Mouse (Mus musculus) neural tube, embryonic 15.5 days (tissue): ENCODE results near the gene Parg. TPM values are rescaled to one million over a fixed set of nuclear protein-coding genes. Genes with fewer than 3 reads are reported as not detected.

ENCODE experiments used
- ATAC-seq: fragments of 200-750 bp; cut with Nextera tagmentation; 2 replicates; pipeline ENCODE4 v1.8.0; 2017; ENCODE audit warnings: mild to moderate bottlenecking, moderate TSS enrichment, moderate library complexity; ENCODE audit not compliant: low FRiP score
- H3K27ac ChIP-seq: fragments of 300-500 bp; sonication (generic); replicated peaks from 2 replicates; pipeline ENCODE4 v1.5.1; 2015; ENCODE audit warnings: mild to moderate bottlenecking, inconsistent platforms
- H3K27me3 ChIP-seq: fragments of 300-500 bp; sonication (generic); replicated peaks from 2 replicates; pipeline ENCODE4 v1.6.1; 2015; ENCODE audit warnings: inconsistent platforms
- H3K36me3 ChIP-seq: fragments of 300-500 bp; sonication (generic); 2 replicates; pipeline ENCODE4 v1.6.1; 2015; ENCODE audit warnings: inconsistent platforms
- H3K4me1 ChIP-seq: fragments of 300-500 bp; sonication (generic); 2 replicates; pipeline ENCODE4 v1.6.1; 2015; ENCODE audit warnings: inconsistent platforms
- H3K4me2 ChIP-seq: fragments of 300-500 bp; sonication (generic); 2 replicates; pipeline ENCODE4 v1.6.1; 2015; ENCODE audit warnings: inconsistent platforms, mild to moderate bottlenecking, moderate library complexity
- H3K4me3 ChIP-seq: fragments of 300-500 bp; sonication (generic); replicated peaks from 2 replicates; pipeline ENCODE4 v1.5.1; 2015; ENCODE audit warnings: mild to moderate bottlenecking, inconsistent platforms
- H3K9ac ChIP-seq: fragments of 300-500 bp; sonication (generic); replicated peaks from 2 replicates; pipeline ENCODE4 v1.6.1; 2015; ENCODE audit warnings: mild to moderate bottlenecking, inconsistent platforms
- H3K9me3 ChIP-seq: fragments of 300-500 bp; sonication (generic); replicated peaks from 2 replicates; pipeline ENCODE4 v1.6.1; 2016; ENCODE audit warnings: inconsistent platforms
- WGBS: fragments of 180-500 bp; shearing (Covaris S2); methylation state at CpG from one replicate; pipeline ENCODE4 v1.1.7; 2015; ENCODE audit warnings: mixed read lengths; 5-methylcytosine and 5-hydroxymethylcytosine counted together
- polyA plus RNA-seq: library from polyadenylated mRNA; unstranded; fragments of >200 nt; fragmentation: Nextera tagmentation; extraction: Ambion mirVana; gene quantifications from 2 replicates; pipeline ENCODE4 v1.2.1, GENCODE M21; 2015

Parg gene
- polyA plus RNA-seq = 28.1 and 34.8 TPM in 2 replicates

- under 1% methylated on average over 75 of the region's 77 CpGs for WGBS
Observed at GRCm38 (mm10) chr14:32201791-32202451, at the start of gene Parg, which contains the start of gene Timm23. Parg (plus strand) TSS chr14:32201949. Timm23 (minus strand) TSS chr14:32201898.

GRCm38 (mm10) chr14:32152243-32152965 lies 49.3 kb upstream of the Parg start:
- Histone ChIP-seq H3K27ac (no peak overlapping the region), H3K9ac (no peak overlapping the region), H3K4me2 (no peak overlapping the region), H3K4me3 (no peak overlapping the region), H3K27me3 (no peaks in the 10 kb centered on the region), H3K36me3 (no peaks in the 10 kb centered on the region), H3K9me3 (no peaks in the 10 kb centered on the region), H3K4me1 (no peaks in the 10 kb centered on the region)
- 90% methylated on average over 18 of the region's 18 CpGs for WGBS
- ATAC-seq = no peak

More at GRCm38 (mm10) chr14:32201791-32202451, at the start of gene Parg, which contains the start of gene Timm23:
- ATAC-seq = peak; percentile 96
- peaks cover 30% of the 10 kb centered on the region for H3K4me1 ChIP-seq
- peak within 1 kb of the TSS; percentile 69 for H3K4me3 ChIP-seq
- peak within 1 kb of the TSS; percentile 88 for H3K4me2 ChIP-seq
- peak within 1 kb of the TSS; percentile 77 for H3K9ac ChIP-seq
- peaks cover 20% of the 10 kb centered on the region for H3K36me3 ChIP-seq
- peak within 1 kb of the TSS; percentile 79 for H3K27ac ChIP-seq
- H3K9me3 ChIP-seq = no peaks in the 10 kb centered on the region
- no peaks in the 10 kb centered on the region for H3K27me3 ChIP-seq

- no peaks in the 10 kb centered on the region for H3K27me3 ChIP-seq
- 94% methylated on average over 2 of the region's 2 CpGs for WGBS
- ATAC-seq = no peak
Observed at GRCm38 (mm10) chr14:32153156-32153555, 48.6 kb upstream of the Parg start.

GRCm38 (mm10) chr14:32154758-32155157 lies 47.0 kb upstream of the Parg start:
- H3K9me3 ChIP-seq = no peaks in the 10 kb centered on the region
- H3K9ac ChIP-seq = no peak overlapping the region
- H3K4me3 ChIP-seq = no peak overlapping the region
- peaks cover 6% of the 10 kb centered on the region; the same call in 1 of the 2 replicates for H3K4me1 ChIP-seq
- no peaks in the 10 kb centered on the region for H3K36me3 ChIP-seq
- H3K27ac ChIP-seq = no peak overlapping the region
- no peak overlapping the region for H3K4me2 ChIP-seq
- H3K27me3 ChIP-seq = no peaks in the 10 kb centered on the region
- 93% methylated on average over 6 of the region's 6 CpGs for WGBS
- no peak for ATAC-seq

More at GRCm38 (mm10) chr14:32153156-32153555, 48.6 kb upstream of the Parg start:
- Histone ChIP-seq H3K4me3 (no peak overlapping the region), H3K9ac (no peak overlapping the region), H3K27ac (no peak overlapping the region), H3K4me1 (no peaks in the 10 kb centered on the region), H3K9me3 (no peaks in the 10 kb centered on the region), H3K4me2 (no peak overlapping the region), H3K36me3 (no peaks in the 10 kb centered on the region)

GRCm38 (mm10) chr14:32159150-32159670 lies 42.5 kb upstream of the Parg start:
- Histone ChIP-seq H3K27ac (peak overlapping the region; percentile 89), H3K4me3 (peak overlapping the region; percentile 94), H3K4me2 (peak overlapping the region; percentile 92), H3K36me3 (no peaks in the 10 kb centered on the region), H3K27me3 (no peaks in the 10 kb centered on the region), H3K4me1 (peaks cover 29% of the 10 kb centered on the region), H3K9ac (peak overlapping the region; percentile 97), H3K9me3 (no peaks in the 10 kb centered on the region)
- 41% methylated on average over 4 of the region's 4 CpGs for WGBS
- ATAC-seq = peak; percentile 66; the same call in 1 of the 2 replicates

GRCm38 (mm10) chr14:32159690-32160246 lies 42.0 kb upstream of the Parg start, which contains the start of gene Ncoa4:
Ncoa4 (plus strand) TSS chr14:32159865.
- peak within 1 kb of the TSS; percentile 89 for H3K27ac ChIP-seq
- H3K4me2 ChIP-seq = peak within 1 kb of the TSS; percentile 92
- whole genome bisulfite sequencing = 0% methylated on average over 40 of the region's 40 CpGs
- peak; percentile 98 for ATAC-seq
- H3K4me3 ChIP-seq = peak within 1 kb of the TSS; percentile 94
- no peaks in the 10 kb centered on the region for H3K36me3 ChIP-seq
- H3K9ac ChIP-seq = peak within 1 kb of the TSS; percentile 97
- H3K9me3 ChIP-seq = no peaks in the 10 kb centered on the region
- H3K27me3 ChIP-seq = no peaks in the 10 kb centered on the region
- H3K4me1 ChIP-seq = peaks cover 30% of the 10 kb centered on the region

GRCm38 (mm10) chr14:32160563-32160962 lies 41.2 kb upstream of the Parg start:
- Histone ChIP-seq H3K4me1 (peaks cover 38% of the 10 kb centered on the region), H3K27ac (peak overlapping the region; percentile 89), H3K36me3 (no peaks in the 10 kb centered on the region), H3K9me3 (no peaks in the 10 kb centered on the region), H3K27me3 (no peaks in the 10 kb centered on the region), H3K4me3 (peak overlapping the region; percentile 94), H3K4me2 (peak overlapping the region; percentile 92), H3K9ac (peak overlapping the region; percentile 97)
- no peak for ATAC-seq
- WGBS = 34% methylated on average over 7 of the region's 7 CpGs

GRCm38 (mm10) chr14:32161090-32161885 lies 40.5 kb upstream of the Parg start:
- H3K4me1 ChIP-seq = peaks cover 44% of the 10 kb centered on the region
- no peak for ATAC-seq
- H3K4me2 ChIP-seq = peak overlapping the region; percentile 92
- no peaks in the 10 kb centered on the region for H3K27me3 ChIP-seq
- no peaks in the 10 kb centered on the region for H3K36me3 ChIP-seq
- WGBS = 90% methylated on average over 12 of the region's 12 CpGs
- H3K4me3 ChIP-seq = peak overlapping the region; percentile 94
- H3K9me3 ChIP-seq = no peaks in the 10 kb centered on the region
- H3K9ac ChIP-seq = peak overlapping the region; percentile 97; the same call in 1 of the 2 replicates
- H3K27ac ChIP-seq = no peak overlapping the region

- Histone ChIP-seq H3K4me1 (peaks cover 45% of the 10 kb centered on the region), H3K4me2 (no peak overlapping the region), H3K9me3 (no peaks in the 10 kb centered on the region), H3K36me3 (no peaks in the 10 kb centered on the region), H3K27me3 (no peaks in the 10 kb centered on the region), H3K9ac (no peak overlapping the region), H3K4me3 (no peak overlapping the region), H3K27ac (no peak overlapping the region)
- no peak for ATAC-seq
- 93% methylated on average over 5 of the region's 5 CpGs for WGBS
Observed at GRCm38 (mm10) chr14:32162231-32162630, 39.5 kb upstream of the Parg start.

- Histone ChIP-seq H3K27me3 (no peaks in the 10 kb centered on the region), H3K4me3 (no peak overlapping the region), H3K4me1 (peaks cover 45% of the 10 kb centered on the region), H3K36me3 (no peaks in the 10 kb centered on the region), H3K4me2 (no peak overlapping the region), H3K9me3 (no peaks in the 10 kb centered on the region), H3K27ac (no peak overlapping the region), H3K9ac (no peak overlapping the region)
- 93% methylated on average over 11 of the region's 11 CpGs for WGBS
- ATAC-seq = no peak
Observed at GRCm38 (mm10) chr14:32163203-32163888, 38.4 kb upstream of the Parg start.
